Mouse (Mus musculus): ENCODE data around the gene Ccdc83. TPM values are rescaled to one million over a fixed set of nuclear protein-coding genes. Genes with fewer than 3 reads are reported as not detected.

The Ccdc83 gene
- polyA plus RNA-seq, 1 experiment = not detected

GRCm38 (mm10) chr7:90274561-90275100 is 9.1 kb upstream of the Ccdc83 start:
- no peak overlapping the region for H3K27ac ChIP-seq (ENCODE audit: insufficient read depth, low read length)
- H3K36me3 ChIP-seq (ENCODE audit: control insufficient read depth, insufficient read depth, low read length, poor library complexity, severe bottlenecking) = no peaks in the 10 kb centered on the region
- H3K9me3 ChIP-seq (replicated peaks; ENCODE audit: control insufficient read depth, insufficient read depth, low read length, poor library complexity, severe bottlenecking) = no peaks in the 10 kb centered on the region
- no peaks in the 10 kb centered on the region for H3K4me1 ChIP-seq (ENCODE audit: control insufficient read depth, insufficient read depth, low read length)
- no peak overlapping the region for H3K9ac ChIP-seq (ENCODE audit: low read depth, poor library complexity, severe bottlenecking)
- H3K27me3 ChIP-seq (ENCODE audit: control insufficient read depth, insufficient read depth, low read length, poor library complexity, severe bottlenecking) = no peaks in the 10 kb centered on the region
- TF ChIP-seq EP300 (IDR thresholded peaks at IDR 0.05; ENCODE audit: insufficient read depth, low read depth, low read length) = no peak
- H3K4me3 ChIP-seq (ENCODE audit: low read depth, low read length) = no peak overlapping the region

GRCm38 (mm10) chr7:90270141-90270540 is 4.6 kb upstream of the Ccdc83 start:
- Histone ChIP-seq H3K4me3 (ENCODE audit: low read depth, low read length) (no peak overlapping the region), H3K9me3 (replicated peaks; ENCODE audit: control insufficient read depth, insufficient read depth, low read length, poor library complexity, severe bottlenecking) (no peaks in the 10 kb centered on the region), H3K4me1 (ENCODE audit: control insufficient read depth, insufficient read depth, low read length) (no peaks in the 10 kb centered on the region), H3K27ac (ENCODE audit: insufficient read depth, low read length) (no peak overlapping the region), H3K27me3 (ENCODE audit: control insufficient read depth, insufficient read depth, low read length, poor library complexity, severe bottlenecking) (no peaks in the 10 kb centered on the region), H3K9ac (ENCODE audit: low read depth, poor library complexity, severe bottlenecking) (no peak overlapping the region), H3K36me3 (ENCODE audit: control insufficient read depth, insufficient read depth, low read length, poor library complexity, severe bottlenecking) (no peaks in the 10 kb centered on the region)
- TF ChIP-seq CTCF (IDR thresholded peaks at IDR 0.05; ENCODE audit: low read depth, low read length) (no peak), POLR2A (IDR thresholded peaks at IDR 0.05; ENCODE audit: insufficient read depth, low read length) (no peak), EP300 (IDR thresholded peaks at IDR 0.05; ENCODE audit: insufficient read depth, low read depth, low read length) (no peak)

- H3K4me3 ChIP-seq (ENCODE audit: low read depth, low read length) = no peak overlapping the region
- TF ChIP-seq EP300 (IDR thresholded peaks at IDR 0.05; ENCODE audit: insufficient read depth, low read depth, low read length) = no peak
- no peak for TF ChIP-seq CTCF (IDR thresholded peaks at IDR 0.05; ENCODE audit: low read depth, low read length)
- TF ChIP-seq POLR2A (IDR thresholded peaks at IDR 0.05; ENCODE audit: insufficient read depth, low read length) = no peak
- H3K36me3 ChIP-seq (ENCODE audit: control insufficient read depth, insufficient read depth, low read length, poor library complexity, severe bottlenecking) = no peaks in the 10 kb centered on the region
- H3K9me3 ChIP-seq (replicated peaks; ENCODE audit: control insufficient read depth, insufficient read depth, low read length, poor library complexity, severe bottlenecking) = no peaks in the 10 kb centered on the region
- H3K9ac ChIP-seq (ENCODE audit: low read depth, poor library complexity, severe bottlenecking) = no peak overlapping the region
- H3K27ac ChIP-seq (ENCODE audit: insufficient read depth, low read length) = no peak overlapping the region
- H3K27me3 ChIP-seq (ENCODE audit: control insufficient read depth, insufficient read depth, low read length, poor library complexity, severe bottlenecking) = no peaks in the 10 kb centered on the region
- H3K4me1 ChIP-seq (ENCODE audit: control insufficient read depth, insufficient read depth, low read length) = no peaks in the 10 kb centered on the region
Observed at GRCm38 (mm10) chr7:90261902-90262599, 3.5 kb downstream of the Ccdc83 start.

- Histone ChIP-seq H3K27ac (ENCODE audit: insufficient read depth, low read length) (no peak overlapping the region), H3K27me3 (ENCODE audit: control insufficient read depth, insufficient read depth, low read length, poor library complexity, severe bottlenecking) (no peaks in the 10 kb centered on the region), H3K4me3 (ENCODE audit: low read depth, low read length) (no peak overlapping the region), H3K9me3 (replicated peaks; ENCODE audit: control insufficient read depth, insufficient read depth, low read length, poor library complexity, severe bottlenecking) (no peaks in the 10 kb centered on the region), H3K9ac (ENCODE audit: low read depth, poor library complexity, severe bottlenecking) (no peak overlapping the region), H3K36me3 (ENCODE audit: control insufficient read depth, insufficient read depth, low read length, poor library complexity, severe bottlenecking) (no peaks in the 10 kb centered on the region), H3K4me1 (ENCODE audit: control insufficient read depth, insufficient read depth, low read length) (no peaks in the 10 kb centered on the region)
- TF ChIP-seq EP300 (IDR thresholded peaks at IDR 0.05; ENCODE audit: insufficient read depth, low read depth, low read length) (no peak), CTCF (IDR thresholded peaks at IDR 0.05; ENCODE audit: low read depth, low read length) (no peak), POLR2A (IDR thresholded peaks at IDR 0.05; ENCODE audit: insufficient read depth, low read length) (no peak)
Observed at GRCm38 (mm10) chr7:90259899-90260298, 5.7 kb downstream of the Ccdc83 start.

- Histone ChIP-seq H3K4me1 (ENCODE audit: control insufficient read depth, insufficient read depth, low read length) (no peaks in the 10 kb centered on the region), H3K9me3 (replicated peaks; ENCODE audit: control insufficient read depth, insufficient read depth, low read length, poor library complexity, severe bottlenecking) (no peaks in the 10 kb centered on the region), H3K36me3 (ENCODE audit: control insufficient read depth, insufficient read depth, low read length, poor library complexity, severe bottlenecking) (no peaks in the 10 kb centered on the region), H3K27ac (ENCODE audit: insufficient read depth, low read length) (no peak overlapping the region), H3K27me3 (ENCODE audit: control insufficient read depth, insufficient read depth, low read length, poor library complexity, severe bottlenecking) (no peaks in the 10 kb centered on the region), H3K4me3 (ENCODE audit: low read depth, low read length) (no peak overlapping the region), H3K9ac (ENCODE audit: low read depth, poor library complexity, severe bottlenecking) (no peak overlapping the region)
- no peak for TF ChIP-seq EP300 (IDR thresholded peaks at IDR 0.05; ENCODE audit: insufficient read depth, low read depth, low read length)
- TF ChIP-seq CTCF (IDR thresholded peaks at IDR 0.05; ENCODE audit: low read depth, low read length) = no peak
- TF ChIP-seq POLR2A (IDR thresholded peaks at IDR 0.05; ENCODE audit: insufficient read depth, low read length) = no peak
Observed at GRCm38 (mm10) chr7:90258701-90259100, 6.9 kb downstream of the Ccdc83 start.

- H3K36me3 ChIP-seq (ENCODE audit: control insufficient read depth, insufficient read depth, low read length, poor library complexity, severe bottlenecking) = no peaks in the 10 kb centered on the region
- TF ChIP-seq CTCF (IDR thresholded peaks at IDR 0.05; ENCODE audit: low read depth, low read length) = no peak
- no peak for TF ChIP-seq POLR2A (IDR thresholded peaks at IDR 0.05; ENCODE audit: insufficient read depth, low read length)
- no peak for TF ChIP-seq EP300 (IDR thresholded peaks at IDR 0.05; ENCODE audit: insufficient read depth, low read depth, low read length)
- peaks cover 1% of the 10 kb centered on the region; the same call in 1 of the 2 replicates for H3K27me3 ChIP-seq (ENCODE audit: control insufficient read depth, insufficient read depth, low read length, poor library complexity, severe bottlenecking)
- no peak overlapping the region for H3K4me3 ChIP-seq (ENCODE audit: low read depth, low read length)
- no peaks in the 10 kb centered on the region for H3K4me1 ChIP-seq (ENCODE audit: control insufficient read depth, insufficient read depth, low read length)
- no peak overlapping the region for H3K27ac ChIP-seq (ENCODE audit: insufficient read depth, low read length)
- H3K9me3 ChIP-seq (replicated peaks; ENCODE audit: control insufficient read depth, insufficient read depth, low read length, poor library complexity, severe bottlenecking) = no peaks in the 10 kb centered on the region
- H3K9ac ChIP-seq (ENCODE audit: low read depth, poor library complexity, severe bottlenecking) = no peak overlapping the region
Observed at GRCm38 (mm10) chr7:90252946-90253345, 12.6 kb downstream of the Ccdc83 start.

Measured in ES-Bruce4 (cell line).